Mouse (Mus musculus): ENCODE measurements around the gene Olfr95. TPM values are rescaled to one million over a fixed set of nuclear protein-coding genes. Genes with fewer than 3 reads are reported as not detected.

Olfr95 gene
- polyA plus RNA-seq, 2 experiments: not detected

DNA sequence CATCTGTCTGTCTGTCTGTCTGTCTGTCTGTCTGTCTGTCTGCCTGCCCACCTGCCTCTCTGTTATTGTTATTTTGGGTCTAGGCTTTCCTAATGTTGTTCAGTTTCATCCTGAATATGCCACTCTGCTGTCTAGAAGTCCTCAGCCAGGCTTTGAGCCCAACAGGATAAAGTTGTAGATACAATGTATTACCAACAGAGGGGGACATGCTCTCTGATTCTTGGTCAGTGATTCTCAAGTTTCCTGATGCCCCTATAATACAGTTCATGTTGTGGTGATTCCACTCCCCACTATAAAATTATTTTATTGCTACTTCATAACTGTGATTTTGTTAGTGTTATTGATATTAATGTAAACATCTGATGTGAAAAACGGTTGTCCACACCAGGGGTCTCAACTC is 9.0 kb upstream of the Olfr95 start:
- Histone ChIP-seq H3K9ac (replicated peaks) (no peak overlapping the region), H3K4me2 (ENCODE audit: low read depth) (no peak overlapping the region), H3K9me3 (ENCODE audit: control insufficient read depth, low read length) (no peaks in the 10 kb centered on the region), H3K4me1 (replicated peaks; ENCODE audit: control insufficient read depth in 2 of 2, insufficient read depth in 2 of 2, low read length in 1 of 2) (no peaks in the 10 kb centered on the region), H3K36me3 (replicated peaks; ENCODE audit: control insufficient read depth, insufficient read depth, low read depth) (no peaks in the 10 kb centered on the region), H3K27me3 (ENCODE audit: control insufficient read depth, insufficient read depth, low read length) (no peaks in the 10 kb centered on the region), H3K27ac (no peak overlapping the region), H3K4me3 (ENCODE audit: insufficient read depth in 1 of 2, low read depth in 2 of 2, low read length in 2 of 2) (no peak overlapping the region)
- DNase-seq (ENCODE audit: low read depth in 3 of 3, low spot score in 3 of 3): no peak
- TF ChIP-seq CTCF (IDR thresholded peaks at IDR 0.05; ENCODE audit: low read depth) (no peak), EP300 (IDR thresholded peaks at IDR 0.05; ENCODE audit: low read depth) (no peak)
- ATAC-seq (ENCODE audit: insufficient read depth): no peak
- 11% methylated on average over 1 of the region's 1 CpGs for WGBS (ENCODE audit: insufficient replicate concordance)

- Histone ChIP-seq H3K4me1 (replicated peaks; ENCODE audit: control insufficient read depth in 2 of 2, insufficient read depth in 2 of 2, low read length in 1 of 2) (no peaks in the 10 kb centered on the region), H3K4me3 (ENCODE audit: insufficient read depth in 1 of 2, low read depth in 2 of 2, low read length in 2 of 2) (no peak within 1 kb of the TSS), H3K9me3 (ENCODE audit: control insufficient read depth, low read length) (no peaks in the 10 kb centered on the region), H3K27ac (no peak within 1 kb of the TSS), H3K27me3 (ENCODE audit: control insufficient read depth, insufficient read depth, low read length) (no peaks in the 10 kb centered on the region), H3K9ac (replicated peaks) (no peak within 1 kb of the TSS), H3K36me3 (replicated peaks; ENCODE audit: control insufficient read depth, insufficient read depth, low read depth) (no peaks in the 10 kb centered on the region), H3K4me2 (ENCODE audit: low read depth) (no peak within 1 kb of the TSS)
- DNase-seq (ENCODE audit: low read depth in 3 of 3, low spot score in 3 of 3): no peak
- no peak for ATAC-seq (ENCODE audit: insufficient read depth)
- TF ChIP-seq EP300 (IDR thresholded peaks at IDR 0.05; ENCODE audit: low read depth): no peak
- WGBS (ENCODE audit: insufficient replicate concordance): 39% methylated on average over 4 of the region's 4 CpGs
Measured at GRCm38 (mm10) chr17:37219846-37220245, 6.9 kb upstream of the Olfr95 start, which contains the start of gene Olfr96. Gene Olfr96 (plus strand): TSS chr17:37220146.

DNA sequence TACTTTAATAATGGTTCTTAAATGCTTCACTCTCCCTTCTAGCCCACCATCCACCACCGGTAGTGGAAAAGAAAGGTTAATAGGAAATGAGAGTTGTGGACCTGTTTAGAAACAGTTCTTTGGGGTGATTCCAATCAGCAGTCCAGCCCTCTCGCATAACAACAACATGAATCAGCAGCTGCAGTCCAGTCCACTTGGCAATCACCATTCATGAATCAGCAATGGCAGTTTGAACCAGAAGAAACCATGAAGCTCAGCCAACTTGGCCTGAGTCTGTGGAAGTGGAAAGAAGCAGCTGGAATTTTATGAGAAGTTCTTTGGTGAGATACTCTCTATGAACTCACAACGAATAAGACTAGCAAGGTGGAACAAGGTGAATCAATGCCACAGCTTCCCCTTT is 5.6 kb upstream of the Olfr95 start:
- H3K4me2 ChIP-seq (ENCODE audit: low read depth): no peak overlapping the region
- ATAC-seq (ENCODE audit: insufficient read depth) (no peak), DNase-seq (ENCODE audit: low read depth in 3 of 3, low spot score in 3 of 3) (no peak)
- WGBS (ENCODE audit: insufficient replicate concordance): 51% methylated on average over 3 of the region's 3 CpGs
- H3K9me3 ChIP-seq (ENCODE audit: control insufficient read depth, low read length): no peaks in the 10 kb centered on the region
- no peak overlapping the region for H3K9ac ChIP-seq (replicated peaks)
- no peak overlapping the region for H3K27ac ChIP-seq
- no peak overlapping the region for H3K4me3 ChIP-seq (ENCODE audit: insufficient read depth in 1 of 2, low read depth in 2 of 2, low read length in 2 of 2)
- H3K27me3 ChIP-seq (ENCODE audit: control insufficient read depth, insufficient read depth, low read length): no peaks in the 10 kb centered on the region
- no peaks in the 10 kb centered on the region for H3K4me1 ChIP-seq (replicated peaks; ENCODE audit: control insufficient read depth in 2 of 2, insufficient read depth in 2 of 2, low read length in 1 of 2)
- no peaks in the 10 kb centered on the region for H3K36me3 ChIP-seq (replicated peaks; ENCODE audit: control insufficient read depth, insufficient read depth, low read depth)
- TF ChIP-seq CTCF (IDR thresholded peaks at IDR 0.05; ENCODE audit: low read depth): no peak
- no peak for TF ChIP-seq EP300 (IDR thresholded peaks at IDR 0.05; ENCODE audit: low read depth)

GRCm38 (mm10) chr17:37210884-37211768 is 1.8 kb downstream of the Olfr95 start:
- H3K4me1 ChIP-seq (replicated peaks; ENCODE audit: control insufficient read depth in 2 of 2, insufficient read depth in 2 of 2, low read length in 1 of 2): no peaks in the 10 kb centered on the region
- H3K4me3 ChIP-seq (ENCODE audit: insufficient read depth in 1 of 2, low read depth in 2 of 2, low read length in 2 of 2): no peak overlapping the region
- H3K27me3 ChIP-seq (ENCODE audit: control insufficient read depth, insufficient read depth, low read length): peaks cover 9% of the 10 kb centered on the region
- no peak overlapping the region for H3K4me2 ChIP-seq (ENCODE audit: low read depth)
- ATAC-seq (ENCODE audit: insufficient read depth) (no peak), DNase-seq (ENCODE audit: low read depth in 3 of 3, low spot score in 3 of 3) (no peak)
- H3K9ac ChIP-seq (replicated peaks): no peak overlapping the region
- H3K27ac ChIP-seq: no peak overlapping the region
- 14% methylated on average over 40 of the region's 40 CpGs for WGBS (ENCODE audit: insufficient replicate concordance)
- no peaks in the 10 kb centered on the region for H3K9me3 ChIP-seq (ENCODE audit: control insufficient read depth, low read length)
- no peak for TF ChIP-seq EP300 (IDR thresholded peaks at IDR 0.05; ENCODE audit: low read depth)
- TF ChIP-seq CTCF (IDR thresholded peaks at IDR 0.05; ENCODE audit: low read depth): no peak
- H3K36me3 ChIP-seq (replicated peaks; ENCODE audit: control insufficient read depth, insufficient read depth, low read depth): no peaks in the 10 kb centered on the region

GRCm38 (mm10) chr17:37203917-37204236 is 9.0 kb downstream of the Olfr95 start:
- no peaks in the 10 kb centered on the region for H3K36me3 ChIP-seq (replicated peaks; ENCODE audit: control insufficient read depth, insufficient read depth, low read depth)
- DNase-seq (ENCODE audit: low read depth in 3 of 3, low spot score in 3 of 3): no peak
- H3K27me3 ChIP-seq (ENCODE audit: control insufficient read depth, insufficient read depth, low read length): no peaks in the 10 kb centered on the region
- H3K4me2 ChIP-seq (ENCODE audit: low read depth): no peak overlapping the region
- 4% methylated on average over 3 of the region's 3 CpGs for WGBS (ENCODE audit: insufficient replicate concordance)
- no peak overlapping the region for H3K9ac ChIP-seq (replicated peaks)
- ATAC-seq (ENCODE audit: insufficient read depth): no peak
- H3K27ac ChIP-seq: no peak overlapping the region
- TF ChIP-seq CTCF (IDR thresholded peaks at IDR 0.05; ENCODE audit: low read depth) (no peak), EP300 (IDR thresholded peaks at IDR 0.05; ENCODE audit: low read depth) (no peak)
- no peaks in the 10 kb centered on the region for H3K4me1 ChIP-seq (replicated peaks; ENCODE audit: control insufficient read depth in 2 of 2, insufficient read depth in 2 of 2, low read length in 1 of 2)
- no peak overlapping the region for H3K4me3 ChIP-seq (ENCODE audit: insufficient read depth in 1 of 2, low read depth in 2 of 2, low read length in 2 of 2)
- H3K9me3 ChIP-seq (ENCODE audit: control insufficient read depth, low read length): no peaks in the 10 kb centered on the region

All from liver, embryonic 14.5 days (tissue).